Mouse (Mus musculus): ENCODE data around the gene Olfr448. TPM values are rescaled to one million over a fixed set of nuclear protein-coding genes. Genes with fewer than 3 reads are reported as not detected.

Olfr448 gene
- total RNA-seq (2014; fragmentation: Nextera tagmentation) (not detected in 2 replicates), total RNA-seq (2017) (not detected in 2 replicates)

DNA sequence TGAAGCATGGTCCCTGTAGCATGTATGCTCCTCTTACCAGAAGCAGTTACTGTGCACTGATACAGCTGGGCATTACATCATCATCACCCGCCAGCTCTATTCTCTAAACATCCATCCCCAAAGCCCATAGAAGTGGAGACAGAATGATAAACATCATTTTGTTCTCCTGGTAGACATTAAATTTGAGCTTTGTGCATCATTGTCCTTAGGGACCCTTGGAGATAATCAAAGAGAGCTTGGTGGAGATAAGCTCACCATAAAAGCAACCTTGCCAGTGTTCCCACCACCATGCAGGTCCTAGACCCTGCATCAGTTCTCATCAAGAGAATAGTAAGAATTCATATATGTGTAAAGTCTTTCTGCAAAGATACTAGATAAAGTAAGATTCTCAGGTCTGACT is at the start of gene Olfr448:
Gene Olfr448, plus strand, starts transcription at position 301 of the 400 bp plus-strand sequence.
- no peak for ATAC-seq (replicated peaks; ENCODE audit: poor library complexity, severe bottlenecking)

DNA sequence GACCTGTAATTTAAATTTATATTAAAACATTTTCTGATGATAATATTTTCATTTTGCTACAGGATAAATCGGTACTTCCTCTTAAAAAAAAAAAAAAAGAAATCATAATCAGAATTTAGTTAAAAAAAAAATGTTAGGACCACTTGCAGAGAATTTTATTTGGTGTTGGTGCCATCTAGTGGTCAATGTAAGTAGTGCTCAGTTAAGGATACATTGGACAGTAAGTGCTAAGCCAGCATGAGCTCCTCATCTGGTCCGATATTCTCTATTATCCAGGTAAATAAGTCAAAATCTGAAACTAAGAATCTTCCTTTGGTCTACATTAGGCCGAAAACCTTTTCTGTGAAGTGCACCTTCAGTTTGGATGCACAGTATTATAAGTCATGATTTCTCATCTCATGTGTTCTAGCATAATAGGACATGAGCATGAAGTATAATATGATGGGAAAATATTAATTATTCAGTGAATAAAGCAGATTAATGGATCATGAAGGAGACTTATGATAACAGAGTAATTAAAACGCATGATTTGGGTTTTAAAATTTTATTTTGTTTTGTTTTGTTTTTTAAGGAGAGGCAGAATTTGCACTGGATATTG is 29.9 kb upstream of the Olfr448 start:
- ATAC-seq (replicated peaks; ENCODE audit: poor library complexity, severe bottlenecking): peak; percentile 65

DNA sequence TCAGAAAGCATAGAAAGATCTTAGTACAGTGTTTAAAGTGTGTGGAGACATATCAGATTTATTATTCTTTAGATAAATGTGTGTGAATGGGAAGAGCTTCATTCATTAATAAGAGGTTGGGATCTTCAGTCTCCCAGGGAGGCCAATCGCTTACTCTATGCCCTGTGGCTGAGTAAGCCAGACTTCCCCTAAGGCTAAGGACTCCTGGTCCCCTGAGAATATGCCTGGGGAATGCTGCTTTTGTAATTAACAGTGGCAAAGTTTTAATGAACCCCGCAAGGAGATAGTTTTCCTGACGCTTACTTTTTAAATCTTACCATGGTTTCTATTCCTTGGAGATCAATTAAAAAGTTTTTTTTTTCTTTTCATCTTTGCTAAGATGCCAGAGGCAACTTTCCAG is 20.5 kb upstream of the Olfr448 start:
- ATAC-seq (replicated peaks; ENCODE audit: poor library complexity, severe bottlenecking): no peak

DNA sequence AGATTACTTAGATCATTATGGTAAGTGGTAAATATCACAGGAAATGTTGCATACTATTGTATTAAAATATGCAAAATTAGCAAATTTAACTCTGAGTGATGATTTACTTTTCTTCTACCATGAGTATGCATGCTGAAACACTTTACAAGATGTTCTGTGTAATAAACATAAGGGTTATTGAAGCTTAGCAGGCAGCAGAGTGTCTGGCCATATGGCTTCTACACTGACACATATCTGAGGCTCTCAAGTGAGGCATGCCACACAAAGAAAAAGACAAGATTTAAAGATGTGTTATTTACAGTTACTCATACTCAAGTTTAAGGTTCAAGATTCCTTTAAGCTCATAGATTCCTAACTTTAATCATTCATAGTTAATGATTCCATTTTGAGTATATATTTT is 13.9 kb upstream of the Olfr448 start:
- ATAC-seq (replicated peaks; ENCODE audit: poor library complexity, severe bottlenecking): no peak

DNA sequence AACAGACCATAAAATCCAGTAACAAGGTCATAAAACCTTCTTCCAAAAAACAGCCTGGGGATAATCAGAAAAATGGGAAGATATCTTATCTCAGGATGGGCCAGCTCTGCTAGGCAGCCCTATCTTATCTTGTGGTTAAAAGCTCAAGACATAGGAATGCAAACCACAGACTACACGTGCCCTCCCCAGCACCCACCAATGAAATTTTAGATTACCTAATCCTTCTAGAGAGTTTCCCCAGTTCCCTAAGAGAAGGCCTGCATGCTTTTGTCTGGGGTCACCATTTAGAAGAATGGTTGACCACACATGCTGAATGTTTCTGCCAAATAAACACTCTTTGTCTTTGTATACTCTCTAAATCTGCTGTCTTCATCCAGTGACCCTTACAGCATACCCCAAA is 10.1 kb downstream of the Olfr448 start:
- ATAC-seq (replicated peaks; ENCODE audit: poor library complexity, severe bottlenecking): no peak

DNA sequence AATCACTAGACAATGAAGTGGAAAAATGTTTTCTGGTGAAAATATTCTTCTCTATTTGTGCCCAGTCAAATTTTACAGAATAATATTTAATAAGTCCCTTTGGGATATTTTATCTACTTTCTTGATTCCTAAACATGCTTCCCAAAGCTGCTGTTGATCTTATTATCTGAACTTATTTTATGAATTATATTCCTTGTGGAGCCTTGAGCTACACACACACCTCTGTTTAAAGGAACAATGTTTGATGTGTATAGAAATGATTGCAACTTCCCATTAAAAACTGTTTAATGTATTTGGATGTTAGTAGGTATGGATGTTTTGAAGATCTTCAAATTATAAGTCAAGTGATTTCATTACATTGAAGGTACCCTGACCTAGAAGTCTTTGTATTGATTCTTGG is 18.3 kb downstream of the Olfr448 start, which contains the start of gene Olfr447:
Gene Olfr447, plus strand, starts transcription at position 301 of the 400 bp plus-strand sequence.
- no peak for ATAC-seq (replicated peaks; ENCODE audit: poor library complexity, severe bottlenecking)

DNA sequence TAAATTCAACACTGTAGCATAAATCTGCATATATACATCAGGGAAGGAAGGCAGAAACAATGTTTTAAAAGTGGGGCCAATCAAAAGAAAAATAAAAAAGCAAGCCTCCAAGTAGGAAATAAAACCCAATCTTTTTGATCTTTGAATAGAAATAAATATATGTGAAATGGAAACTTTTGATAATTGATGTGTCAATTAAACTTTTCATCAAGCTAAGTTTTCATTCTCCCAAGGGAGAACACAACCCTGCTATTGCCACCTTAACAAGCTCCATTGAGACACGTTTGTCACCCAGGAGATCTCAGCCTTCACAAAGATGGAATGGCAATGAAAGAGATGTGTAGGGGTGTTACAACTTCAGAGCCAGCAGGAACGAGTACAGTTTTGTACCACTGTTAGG is 30.8 kb downstream of the Olfr448 start, which contains the start of gene Olfr446:
Gene Olfr446, plus strand, starts transcription at position 301 of the 400 bp plus-strand sequence.
- no peak for ATAC-seq (replicated peaks; ENCODE audit: poor library complexity, severe bottlenecking)

Other genes with a start within 250 kb of the Olfr448 start
- gene Tcaf2, start 245.2 kb upstream of the Olfr448 start, total RNA-seq (2014; fragmentation: Nextera tagmentation): not detected in 2 replicates
- gene Tcaf2, start 245.2 kb upstream of the Olfr448 start, total RNA-seq (2017): 0.22 TPM in 1 of 2 replicates, not detected in the other
- 0.47 TPM in 1 of 2 replicates, not detected in the other for gene Tcaf1, start 180.4 kb upstream of the Olfr448 start, total RNA-seq (2014; fragmentation: Nextera tagmentation)
- 0.13 and 0.46 TPM in 2 replicates for gene Tcaf1, start 180.4 kb upstream of the Olfr448 start, total RNA-seq (2017)
- gene Olfr453, start 151.1 kb upstream of the Olfr448 start, total RNA-seq (2014; fragmentation: Nextera tagmentation): not detected in 2 replicates
- gene Olfr453, start 151.1 kb upstream of the Olfr448 start, total RNA-seq (2017): not detected in 2 replicates
- not detected in 2 replicates for gene Olfr38, start 134.0 kb upstream of the Olfr448 start, total RNA-seq (2014; fragmentation: Nextera tagmentation)
- not detected in 2 replicates for gene Olfr38, start 134.0 kb upstream of the Olfr448 start, total RNA-seq (2017)
- not detected in 2 replicates for gene Olfr452, start 105.3 kb upstream of the Olfr448 start, total RNA-seq (2014; fragmentation: Nextera tagmentation)
- gene Olfr452, start 105.3 kb upstream of the Olfr448 start, total RNA-seq (2017): not detected in 2 replicates
- not detected in 2 replicates for gene Olfr450, start 78.5 kb upstream of the Olfr448 start, total RNA-seq (2014; fragmentation: Nextera tagmentation)
- not detected in 2 replicates for gene Olfr450, start 78.5 kb upstream of the Olfr448 start, total RNA-seq (2017)
- not detected in 2 replicates for gene Olfr449, start 56.1 kb upstream of the Olfr448 start, total RNA-seq (2014; fragmentation: Nextera tagmentation)
- gene Olfr449, start 56.1 kb upstream of the Olfr448 start, total RNA-seq (2017): not detected in 2 replicates
- not detected in 2 replicates for gene Olfr447, start 18.4 kb downstream of the Olfr448 start, total RNA-seq (2014; fragmentation: Nextera tagmentation)
- not detected in 2 replicates for gene Olfr447, start 18.4 kb downstream of the Olfr448 start, total RNA-seq (2017)
- gene Olfr446, start 30.9 kb downstream of the Olfr448 start, total RNA-seq (2014; fragmentation: Nextera tagmentation): not detected in 2 replicates
- gene Olfr446, start 30.9 kb downstream of the Olfr448 start, total RNA-seq (2017): not detected in 2 replicates
- gene Olfr444, start 58.6 kb downstream of the Olfr448 start, total RNA-seq (2014; fragmentation: Nextera tagmentation): not detected in 2 replicates
- gene Olfr444, start 58.6 kb downstream of the Olfr448 start, total RNA-seq (2017): not detected in 2 replicates
- not detected in 2 replicates for gene Olfr441, start 215.9 kb downstream of the Olfr448 start, total RNA-seq (2014; fragmentation: Nextera tagmentation)
- gene Olfr441, start 215.9 kb downstream of the Olfr448 start, total RNA-seq (2017): not detected in 2 replicates